In genomic region chr19:32210450-32211292, GRCm38 (mm10) we compare ENCODE assay signal across 8 mouse cellular contexts.
DNase-seq lines count a peak whose midpoint lies in the region; ATAC-seq lines count a peak whose summit lies in the region.

No protein-coding gene starts in this region.

- no peaks in the 10 kb centered on the region for H3K9me3 ChIP-seq in embryonic facial prominence, embryonic 11.5 days (replicated peaks; ENCODE audit: control insufficient read depth, low read length)

- H3K9ac ChIP-seq in embryonic facial prominence, embryonic 11.5 days (replicated peaks; ENCODE audit: low read length) = peak overlapping the region; percentile 18

- 3% methylated on average over 34 of the region's 34 CpGs for WGBS in embryonic facial prominence, embryonic 11.5 days

- no peaks in the 10 kb centered on the region for H3K36me3 ChIP-seq in embryonic facial prominence, embryonic 11.5 days (replicated peaks; ENCODE audit: control insufficient read depth, insufficient read depth, low read depth, low read length)
- H3K36me3 ChIP-seq in splenic B cell, adult 2 months (ENCODE audit: control insufficient read depth, insufficient read depth, low read length, poor library complexity, severe bottlenecking) = no peaks in the 10 kb centered on the region; the same call in 1 of the 2 replicates

- no peaks in the 10 kb centered on the region for H3K4me1 ChIP-seq in embryonic facial prominence, embryonic 11.5 days (ENCODE audit: control insufficient read depth, insufficient read depth, low read length)

- H3K4me3 ChIP-seq in embryonic facial prominence, embryonic 11.5 days (ENCODE audit: low read depth, low read length) = peak overlapping the region; percentile 31

- peak overlapping the region; percentile 47 for H3K27ac ChIP-seq in embryonic facial prominence, embryonic 11.5 days (replicated peaks; ENCODE audit: low read depth, low read length)

- DNase-seq in 3134 (ENCODE audit: extremely low read depth, insufficient read length, low spot score) (peak; percentile 94), liver (peak; percentile 90)
- DNase-seq in adrenal gland, postnatal 10 days = peak; percentile 90
- peak; percentile 91 for DNase-seq in embryonic facial prominence, embryonic 11.5 days (ENCODE audit: low spot score)
- DNase-seq in heart, adult 18-20 months = peak; percentile 90 to 96
- DNase-seq in kidney, adult 18-20 months = peak; percentile 89
- DNase-seq in monocyte, adult 2 months (ENCODE audit: low read depth in 1 of 2, low spot score in 2 of 2) = peak; percentile 66 to 78
- peak; percentile 71 for DNase-seq in splenic B cell, adult 2 months (ENCODE audit: low read depth, low spot score)

- peak overlapping the region; percentile 53 for H3K4me2 ChIP-seq in embryonic facial prominence, embryonic 11.5 days (ENCODE audit: low read depth, low read length)

- H3K27me3 ChIP-seq in embryonic facial prominence, embryonic 11.5 days (ENCODE audit: control insufficient read depth, insufficient read depth, low read length) = no peaks in the 10 kb centered on the region
- no peaks in the 10 kb centered on the region for H3K27me3 ChIP-seq in splenic B cell, adult 2 months (ENCODE audit: control insufficient read depth, insufficient read depth, low read length, poor library complexity, severe bottlenecking)

- peak; percentile 96 for ATAC-seq in embryonic facial prominence, embryonic 11.5 days (replicated peaks; ENCODE audit: insufficient number of reproducible peaks, low FRiP score, low TSS enrichment, low read depth)

Comparison
In these comparisons a context has a peak if more than half of its experiments do, and no peak if none do; other contexts are left out.
1. Peak in every context shown above with its lines: DNase-seq, ATAC-seq, H3K4me3 ChIP-seq and H3K27ac ChIP-seq.